Mouse (Mus musculus): Measurements from ENCODE around the gene Sh3bgrl3.
"Not testable (repeated sequence)": the region's sequence is repeated elsewhere in the genome, so short reads cannot be mapped to it uniquely, and the experiment has no call there.

Gene Sh3bgrl3

GRCm38 (mm10) chr4:134128221-134128982 is at the start of gene Sh3bgrl3:
Gene Sh3bgrl3 (minus strand): TSS chr4:134128789.
- DNase-seq (ENCODE audit: low read depth in 1 of 2, low spot score in 2 of 2), result peak; percentile 55 to 79

GRCm38 (mm10) chr4:134172391-134172790 is 43.8 kb upstream of the Sh3bgrl3 start:
- DNase-seq (ENCODE audit: low read depth in 1 of 2, low spot score in 2 of 2), result no peak

- no peak for DNase-seq (ENCODE audit: low read depth in 1 of 2, low spot score in 2 of 2)
Measured at GRCm38 (mm10) chr4:134166906-134167305, 38.3 kb upstream of the Sh3bgrl3 start.

GRCm38 (mm10) chr4:134165548-134166465 is 37.2 kb upstream of the Sh3bgrl3 start:
- no peak for DNase-seq (ENCODE audit: low read depth in 1 of 2, low spot score in 2 of 2)

- DNase-seq (ENCODE audit: low read depth in 1 of 2, low spot score in 2 of 2), result no peak
Measured at GRCm38 (mm10) chr4:134165024-134165423, 36.4 kb upstream of the Sh3bgrl3 start.

GRCm38 (mm10) chr4:134164591-134164990 is 36.0 kb upstream of the Sh3bgrl3 start:
- DNase-seq (ENCODE audit: low read depth in 1 of 2, low spot score in 2 of 2), result no peak

- DNase-seq (ENCODE audit: low read depth in 1 of 2, low spot score in 2 of 2), result peak in 1 of 2 experiments; percentile 36
Measured at GRCm38 (mm10) chr4:134160071-134160470, 31.5 kb upstream of the Sh3bgrl3 start.

GRCm38 (mm10) chr4:134158774-134159173 is 30.2 kb upstream of the Sh3bgrl3 start:
- no peak for DNase-seq (ENCODE audit: low read depth in 1 of 2, low spot score in 2 of 2)

GRCm38 (mm10) chr4:134157558-134157957 is 29.0 kb upstream of the Sh3bgrl3 start:
- DNase-seq (ENCODE audit: low read depth in 1 of 2, low spot score in 2 of 2), result no peak

- no peak for DNase-seq (ENCODE audit: low read depth in 1 of 2, low spot score in 2 of 2)
Measured at GRCm38 (mm10) chr4:134156744-134157143, 28.2 kb upstream of the Sh3bgrl3 start.

- DNase-seq (ENCODE audit: low read depth in 1 of 2, low spot score in 2 of 2), result no peak
Measured at GRCm38 (mm10) chr4:134155961-134156465, 27.4 kb upstream of the Sh3bgrl3 start.

GRCm38 (mm10) chr4:134155531-134155930 is 26.9 kb upstream of the Sh3bgrl3 start:
- no peak for DNase-seq (ENCODE audit: low read depth in 1 of 2, low spot score in 2 of 2)

GRCm38 (mm10) chr4:134154354-134154753 is 25.8 kb upstream of the Sh3bgrl3 start:
- no peak for DNase-seq (ENCODE audit: low read depth in 1 of 2, low spot score in 2 of 2)

- no peak for DNase-seq (ENCODE audit: low read depth in 1 of 2, low spot score in 2 of 2)
Measured at GRCm38 (mm10) chr4:134153656-134154055, 25.1 kb upstream of the Sh3bgrl3 start.

GRCm38 (mm10) chr4:134152112-134152511 is 23.5 kb upstream of the Sh3bgrl3 start:
- DNase-seq (ENCODE audit: low read depth in 1 of 2, low spot score in 2 of 2), result no peak

- DNase-seq (ENCODE audit: low read depth in 1 of 2, low spot score in 2 of 2), result no peak
Measured at GRCm38 (mm10) chr4:134149389-134149788, 20.8 kb upstream of the Sh3bgrl3 start.

- not testable (repeated sequence) for DNase-seq (ENCODE audit: low read depth in 1 of 2, low spot score in 2 of 2)
Measured at GRCm38 (mm10) chr4:134144297-134144696, 15.7 kb upstream of the Sh3bgrl3 start.

GRCm38 (mm10) chr4:134138857-134139256 is 10.3 kb upstream of the Sh3bgrl3 start:
- DNase-seq (ENCODE audit: low read depth in 1 of 2, low spot score in 2 of 2), result no peak

GRCm38 (mm10) chr4:134136280-134136926 is 7.8 kb upstream of the Sh3bgrl3 start:
- no peak for DNase-seq (ENCODE audit: low read depth in 1 of 2, low spot score in 2 of 2)

- no peak for DNase-seq (ENCODE audit: low read depth in 1 of 2, low spot score in 2 of 2)
Measured at GRCm38 (mm10) chr4:134132519-134133095, 4.0 kb upstream of the Sh3bgrl3 start.

GRCm38 (mm10) chr4:134132117-134132516 is 3.5 kb upstream of the Sh3bgrl3 start:
- no peak for DNase-seq (ENCODE audit: low read depth in 1 of 2, low spot score in 2 of 2)

Measured in monocyte, adult 2 months (primary cell).